ENCODE assay signal across 23 mouse cellular contexts in genomic region chr3:52422826-52423225, GRCm38 (mm10).
DNase-seq lines count a peak whose midpoint lies in the region; TF ChIP-seq lines count a peak whose summit lies in the region.
"Had no signal": no experiment of that assay in that cellular context is flagged by ENCODE, and none has a peak within 500 bp of the region (broad histone marks: within the 10 kb centered on the region; RNA-seq: fewer than 3 reads in every experiment).

No protein-coding gene starts in this region.

- no peaks in the 10 kb centered on the region for H3K27me3 ChIP-seq in thymus, adult 2 months (ENCODE audit: control insufficient read depth, insufficient read depth, low read length)
- H3K27me3 ChIP-seq: heart, embryonic 13.5 days; lung, embryonic 15.5 days; midbrain, embryonic 15.5 days; stomach, embryonic 15.5 days had no signal

- no peaks in the 10 kb centered on the region for H3K36me3 ChIP-seq in thymus, adult 2 months (ENCODE audit: control insufficient read depth, insufficient read depth, low read length)
- H3K36me3 ChIP-seq: heart, embryonic 13.5 days; limb, embryonic 13.5 days; lung, embryonic 15.5 days; midbrain, embryonic 10.5 days; midbrain, embryonic 15.5 days; stomach, embryonic 15.5 days had no signal

- DNase-seq in heart, adult 11 months = peak; percentile 33
- no peak for DNase-seq in heart, adult 9 months (ENCODE audit: low spot score in 2 of 2)
- DNase-seq in brain, adult 2 months (ENCODE audit: low read depth, low spot score) = peak; percentile 11
- peak; percentile 42 for DNase-seq in thymus, adult 2 months
- DNase-seq in thymus, postnatal 36 days = peak; percentile 34 to 69
- DNase-seq in adrenal gland, adult 18-20 months (ENCODE audit: low spot score in 2 of 2) = no peak
- DNase-seq in cerebellum, adult 18-20 months = no peak
- DNase-seq: adrenal gland, adult 8-10 months; B cell, adult 2 months; cerebellum, adult 11-12 months; cerebellum, postnatal 25 days; gastrocnemius, postnatal 10 days; heart, adult 2 months; heart, postnatal 10 days; kidney, adult 18-20 months; kidney, postnatal 4 days had no signal

- H3K4me3 ChIP-seq in thymus, adult 2 months (ENCODE audit: control insufficient read depth, insufficient read depth, low read length) = no peak overlapping the region
- H3K4me3 ChIP-seq: heart, adult 2 months; heart, embryonic 13.5 days; limb, embryonic 13.5 days; lung, embryonic 15.5 days; midbrain, embryonic 10.5 days; midbrain, embryonic 15.5 days; stomach, embryonic 15.5 days had no signal

- H3K4me1 ChIP-seq in thymus, adult 2 months (replicated peaks; ENCODE audit: control insufficient read depth, insufficient read depth, low read length) = no peaks in the 10 kb centered on the region
- H3K4me1 ChIP-seq: heart, embryonic 13.5 days; limb, embryonic 13.5 days; lung, embryonic 15.5 days; midbrain, embryonic 10.5 days; midbrain, embryonic 15.5 days; stomach, embryonic 15.5 days had no signal

- TF ChIP-seq POLR2A in thymus, adult 2 months (IDR thresholded peaks at IDR 0.05; ENCODE audit: control insufficient read depth, extremely low read depth, insufficient read depth, low read length, poor library complexity) = no peak

- WGBS in thymus, adult 2 months = 97% methylated on average over 1 of the region's 1 CpGs

- no peak overlapping the region for H3K27ac ChIP-seq in thymus, adult 2 months (ENCODE audit: control insufficient read depth, insufficient read depth, low read length)
- H3K27ac ChIP-seq: heart, adult 2 months; heart, embryonic 13.5 days; hindbrain, embryonic 14.5 days; limb, embryonic 13.5 days; lung, embryonic 15.5 days; midbrain, embryonic 10.5 days; midbrain, embryonic 15.5 days; stomach, embryonic 15.5 days had no signal

- TF ChIP-seq CTCF in thymus, adult 2 months (IDR thresholded peaks at IDR 0.05; ENCODE audit: borderline replicate concordance, control insufficient read depth, extremely low read depth, insufficient read depth, low read length, poor library complexity) = no peak

Comparison
In these comparisons a context has a peak if more than half of its experiments do, and no peak if none do; other contexts are left out.
1. DNase-seq: peak in heart, adult 11 months (single experiment), brain, adult 2 months (single experiment), thymus, adult 2 months (single experiment) and thymus, postnatal 36 days (2 of 2); none in heart, adult 9 months (0 of 2), adrenal gland, adult 18-20 months (0 of 2) and cerebellum, adult 18-20 months (0 of 2).